Mouse (Mus musculus): ENCODE results near the gene Mysm1.

Gene Mysm1

DNA sequence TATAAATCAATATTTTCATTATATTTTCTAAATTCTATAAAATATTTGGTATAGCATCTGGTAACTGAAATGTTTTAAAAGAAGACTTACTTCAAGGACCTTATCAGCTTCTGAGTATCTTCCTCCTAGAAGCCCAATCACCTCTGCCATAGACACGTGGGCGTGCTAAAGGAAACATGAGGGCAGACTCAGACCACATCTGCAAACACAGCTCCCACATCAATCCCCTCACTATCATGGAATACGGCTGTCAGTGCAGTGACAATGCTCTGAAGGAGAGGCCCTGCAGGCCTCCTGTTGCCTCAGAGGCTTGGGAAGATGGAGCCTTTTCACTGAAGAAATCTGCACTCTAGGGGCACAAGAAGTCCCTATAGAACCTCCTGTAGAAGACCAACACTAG is 26.1 kb downstream of the Mysm1 start:
- DNase-seq (ENCODE audit: low read depth, low spot score) = peak; percentile 5

DNA sequence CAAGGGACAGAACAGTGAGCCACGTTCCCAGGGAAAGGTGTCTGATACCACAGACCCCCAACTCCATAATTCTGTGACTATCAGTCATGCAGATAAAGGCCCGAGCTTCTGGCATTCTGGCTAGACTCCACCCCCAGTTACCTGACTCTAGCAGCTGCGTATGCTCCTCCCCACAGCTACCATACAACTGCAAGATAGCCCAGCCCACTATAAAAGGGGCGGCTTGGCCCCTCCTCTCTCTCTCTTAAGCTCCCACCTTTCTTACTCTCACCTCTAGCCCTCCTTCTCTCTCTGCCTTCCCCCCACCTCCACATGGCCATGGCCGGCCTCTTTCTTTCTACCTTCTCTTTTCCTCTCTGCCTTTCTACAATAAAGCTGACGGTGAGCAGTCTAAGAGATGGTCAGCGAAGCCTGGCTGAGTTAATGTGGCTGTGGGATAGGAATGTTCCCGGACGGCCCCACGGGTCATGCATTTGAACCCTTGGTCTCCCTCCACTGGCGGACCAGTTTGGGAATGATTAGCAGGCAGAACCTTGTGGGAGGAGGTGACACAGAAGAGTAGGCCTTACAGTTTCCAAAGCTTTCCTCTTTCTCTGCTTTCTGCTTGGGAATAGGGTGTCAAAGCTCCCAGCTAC is 37.6 kb downstream of the Mysm1 start:
- no peak for DNase-seq (ENCODE audit: low read depth, low spot score)

DNA sequence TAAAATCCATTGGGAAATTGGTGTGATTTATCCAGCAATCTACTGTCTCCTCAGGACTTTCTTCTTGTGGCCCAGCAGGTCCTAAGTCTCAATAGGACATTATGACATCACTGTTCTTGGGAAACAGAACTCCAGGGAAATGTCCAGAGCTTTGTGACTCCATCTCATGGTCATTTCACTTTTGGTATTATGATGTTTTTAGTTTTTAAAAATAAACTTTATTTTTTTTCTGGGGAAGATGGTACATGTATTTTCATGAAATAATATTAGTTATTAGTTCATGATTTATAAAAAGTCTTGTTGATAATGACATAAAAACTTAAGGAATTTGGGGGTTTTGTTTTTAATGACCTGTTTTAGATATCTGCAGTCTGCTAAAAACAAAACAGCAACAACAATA is 50.2 kb downstream of the Mysm1 start, which contains the start of gene Eqtn:
Gene Eqtn, minus strand, starts transcription at position 101 of the 400 bp plus-strand sequence.
- no peak for DNase-seq (ENCODE audit: low read depth, low spot score)

DNA sequence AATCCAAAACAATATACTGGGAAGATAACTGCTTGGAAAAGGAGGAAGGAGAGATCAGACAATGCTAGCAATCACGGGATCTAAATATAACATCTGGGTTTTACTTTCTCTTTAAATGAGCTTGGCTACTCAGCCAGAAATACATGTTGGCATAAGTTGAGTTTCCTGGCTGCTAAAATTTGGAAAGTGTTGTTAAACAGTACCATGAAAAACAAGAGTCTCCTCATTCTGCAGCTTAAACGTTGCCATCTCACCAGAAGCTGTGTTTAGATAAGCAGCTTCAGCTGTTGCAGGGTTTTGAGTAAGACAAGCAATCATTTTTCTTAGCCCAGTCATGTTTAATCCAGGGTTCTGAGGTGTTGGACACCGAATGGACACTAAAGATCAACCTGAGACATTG is 77.1 kb downstream of the Mysm1 start:
- no peak for DNase-seq (ENCODE audit: low read depth, low spot score)

DNA sequence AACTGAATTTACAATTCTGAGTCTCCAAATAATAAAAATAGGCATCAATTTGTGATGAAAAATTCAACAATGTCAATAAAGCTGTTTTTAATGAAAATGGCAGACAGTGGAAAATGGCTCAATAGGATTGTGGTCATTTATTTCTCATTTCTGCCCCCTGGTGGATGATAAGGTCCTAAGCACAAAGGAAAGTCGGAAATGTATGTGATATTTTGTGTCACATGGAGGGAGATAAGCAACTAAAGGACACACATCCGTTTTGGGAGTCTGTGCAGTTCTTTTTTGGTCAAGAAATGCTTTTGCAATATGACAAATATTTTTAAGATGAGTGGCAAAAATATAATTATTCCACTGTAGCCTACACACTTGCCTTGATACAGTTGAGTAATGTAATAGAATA is 78.2 kb downstream of the Mysm1 start:
- DNase-seq (ENCODE audit: low read depth, low spot score) = no peak
